Mouse (Mus musculus) myocyte (in vitro differentiated cells): ENCODE measurements around the gene Csf2rb2. TPM values are rescaled to one million over a fixed set of nuclear protein-coding genes. Genes with fewer than 3 reads are reported as not detected.
"Not testable (repeated sequence)": the region's sequence is repeated elsewhere in the genome, so short reads cannot be mapped to it uniquely, and the experiment has no call there.

Source experiments
- H3K27me3 ChIP-seq: one replicate; pipeline ENCODE4 v1.6.1; 2011; ENCODE audit not compliant: control insufficient read depth, insufficient read depth, insufficient read length
- H3K36me3 ChIP-seq: one replicate; pipeline ENCODE4 v1.6.1; 2011; ENCODE audit not compliant: control insufficient read depth, insufficient read depth
- H3K4me2 ChIP-seq: one replicate; pipeline ENCODE4 v1.6.1; 2011; ENCODE audit warnings: low read depth, control low read depth
- H3K4me3 ChIP-seq: one replicate; pipeline ENCODE4 v1.5.1; 2011; ENCODE audit warnings: mild to moderate bottlenecking, control low read depth, moderate library complexity
- H3K79me2 ChIP-seq: one replicate; pipeline ENCODE4 v1.6.1; 2011; ENCODE audit not compliant: control insufficient read depth, insufficient read depth
- H3ac ChIP-seq: one replicate; pipeline ENCODE4 v1.6.1; 2011; ENCODE audit not compliant: control insufficient read depth, insufficient read length
- E2F4 ChIP-seq: IDR thresholded peaks from one replicate; pipeline ENCODE4 v1.6.1; 2011; ENCODE audit warnings: mild to moderate bottlenecking, control low read depth, moderate library complexity; ENCODE audit not compliant: insufficient read depth
- MAX ChIP-seq: IDR thresholded peaks from one replicate; pipeline ENCODE4 v1.6.1; 2011; ENCODE audit warnings: low read depth, mild to moderate bottlenecking, control low read depth
- MYOD1 ChIP-seq, 3 experiments: IDR thresholded peaks; one replicate each; pipeline ENCODE4 v1.6.1; 2011; ENCODE audit warnings: control low read depth in 2 of 3, low read depth in 2 of 3, mild to moderate bottlenecking in 2 of 3, moderate library complexity in 1 of 3; ENCODE audit not compliant: insufficient read length in 2 of 3, control insufficient read depth in 1 of 3
- MYOG ChIP-seq, 3 experiments: IDR thresholded peaks; one replicate each; pipeline ENCODE4 v1.6.1; 2011; ENCODE audit warnings: control low read depth in 2 of 3, low read depth in 2 of 3, mild to moderate bottlenecking in 2 of 3; ENCODE audit not compliant: insufficient read length in 2 of 3, control insufficient read depth in 1 of 3, insufficient read depth in 1 of 3
- POLR2A ChIP-seq: IDR thresholded peaks from one replicate; pipeline ENCODE4 v1.6.1; 2011; ENCODE audit warnings: low read depth, mild to moderate bottlenecking, control low read depth, moderate library complexity; ENCODE audit not compliant: insufficient read length
- POLR2AphosphoS2 ChIP-seq: IDR thresholded peaks from one replicate; pipeline ENCODE4 v1.6.1; 2011; ENCODE audit warnings: low read depth, control low read depth; ENCODE audit not compliant: insufficient read length
- REST ChIP-seq: IDR thresholded peaks from one replicate; pipeline ENCODE4 v1.6.1; 2011; ENCODE audit warnings: mild to moderate bottlenecking, control low read depth, moderate library complexity; ENCODE audit not compliant: insufficient read depth, insufficient read length
- SRF ChIP-seq: IDR thresholded peaks from one replicate; pipeline ENCODE4 v1.6.1; 2011; ENCODE audit warnings: low read depth; ENCODE audit not compliant: control insufficient read depth, insufficient read length
- TCF12 ChIP-seq: IDR thresholded peaks from one replicate; pipeline ENCODE4 v1.6.1; 2011; ENCODE audit warnings: mild to moderate bottlenecking, control low read depth; ENCODE audit not compliant: poor library complexity, insufficient read depth, severe bottlenecking
- USF1 ChIP-seq: IDR thresholded peaks from one replicate; pipeline ENCODE4 v1.6.1; 2011; ENCODE audit warnings: low read depth, mild to moderate bottlenecking, control low read depth, moderate library complexity
- polyA plus RNA-seq: library from polyadenylated mRNA; unstranded; fragments of >200 nt; fragmentation: generic; extraction: Trizol; gene quantifications from one replicate; pipeline ENCODE4 v1.2.1, GENCODE M21; 2012; ENCODE audit warnings: missing spikeins

Csf2rb2 gene
- polyA plus RNA-seq, 1 experiment: 0.14 TPM

DNA sequence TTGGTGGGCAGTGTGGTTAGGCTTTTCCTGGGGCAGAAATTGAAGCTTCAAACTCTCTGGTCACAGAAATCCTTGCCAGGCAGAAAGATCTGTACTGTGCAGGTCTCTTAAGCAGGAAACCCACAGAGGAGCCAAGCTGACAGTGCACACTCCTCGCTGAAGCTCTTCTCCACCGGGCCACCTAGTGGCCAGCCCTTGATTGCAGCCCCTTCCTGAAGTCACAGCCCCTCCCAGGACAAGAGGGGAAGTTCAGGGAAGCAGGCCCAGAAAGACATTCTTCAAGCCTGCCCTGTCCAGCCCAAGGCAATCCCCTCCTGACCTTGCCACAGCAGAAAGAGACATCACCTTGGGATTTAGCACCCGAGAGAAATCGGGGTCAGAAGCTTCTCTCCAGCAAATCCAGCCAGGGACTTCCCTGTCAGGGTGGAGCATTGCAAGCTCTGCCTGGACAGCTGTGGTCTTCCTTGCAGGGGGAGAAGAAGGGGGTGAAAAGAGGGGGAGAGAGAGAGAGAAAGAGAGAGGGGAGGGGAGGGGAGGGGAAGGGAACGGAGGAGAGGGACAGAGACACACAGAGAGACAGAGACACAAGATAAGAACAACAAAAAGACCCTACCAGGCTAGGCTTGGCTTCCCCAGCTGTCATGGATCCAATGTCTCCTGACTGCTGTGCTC lies 15.4 kb upstream of the Csf2rb2 start:
- H3K79me2 ChIP-seq: no peaks in the 10 kb centered on the region
- H3K4me3 ChIP-seq: no peak overlapping the region
- H3K36me3 ChIP-seq: no peaks in the 10 kb centered on the region
- H3K4me2 ChIP-seq: no peak overlapping the region
- TF ChIP-seq MYOG (IDR thresholded peaks at IDR 0.05; ENCODE audit: control insufficient read depth in 1 of 3, insufficient read depth in 1 of 3, insufficient read length in 2 of 3, low read depth in 2 of 3) (peak in 1 of 3 experiments; percentile 8), USF1 (no peak), MYOD1 (IDR thresholded peaks at IDR 0.05; ENCODE audit: control insufficient read depth in 1 of 3, insufficient read length in 2 of 3, low read depth in 2 of 3) (no peak)
- no peak overlapping the region for H3ac ChIP-seq
- H3K27me3 ChIP-seq: no peaks in the 10 kb centered on the region

DNA sequence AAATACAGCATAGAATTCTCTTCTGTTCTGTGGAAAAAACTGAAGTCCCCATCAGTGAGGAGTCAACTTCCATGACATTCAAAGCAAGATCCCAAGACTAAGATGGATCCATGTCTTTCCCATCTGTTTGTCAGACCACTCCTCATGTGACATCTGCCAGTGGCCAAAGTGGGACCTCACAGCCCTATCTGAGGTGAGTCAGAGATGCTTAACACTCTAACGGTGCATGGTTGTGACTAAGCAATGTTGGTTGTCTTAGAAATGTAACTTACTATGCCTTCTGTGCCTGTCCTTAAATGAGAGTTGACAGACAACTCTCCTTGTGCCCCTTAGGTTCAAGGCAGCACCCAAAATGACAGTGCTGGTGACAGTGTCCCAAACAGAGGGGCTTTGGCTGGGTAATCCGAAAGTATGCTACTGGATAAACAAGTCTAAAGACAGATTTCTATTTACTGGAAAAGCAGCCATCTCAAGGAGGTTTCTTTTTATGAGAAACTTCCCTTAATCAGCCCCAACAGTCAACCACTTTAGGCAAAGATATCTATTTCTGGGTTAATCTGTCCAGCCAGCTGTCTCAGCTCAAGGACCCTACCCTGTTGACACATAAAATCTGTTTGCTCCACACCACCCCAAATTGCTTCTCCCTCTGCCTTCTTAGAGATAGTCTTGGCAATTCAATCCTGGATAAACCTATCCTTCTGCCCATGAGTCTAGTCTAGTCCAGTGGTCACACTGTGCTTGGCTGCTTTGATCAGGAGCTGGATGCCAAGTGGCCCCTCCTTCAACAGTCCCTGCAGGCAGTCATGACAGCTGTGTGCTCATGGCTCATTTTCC lies 13.0 kb upstream of the Csf2rb2 start:
- not testable (repeated sequence) for H3ac ChIP-seq, H3K4me3 ChIP-seq, H3K36me3 ChIP-seq, H3K4me2 ChIP-seq, H3K27me3 ChIP-seq, H3K79me2 ChIP-seq
- TF ChIP-seq MYOD1 (IDR thresholded peaks at IDR 0.05; ENCODE audit: control insufficient read depth in 1 of 3, insufficient read length in 2 of 3, low read depth in 2 of 3) (peak in 2 of 3 experiments; percentile 14 to 41), MYOG (IDR thresholded peaks at IDR 0.05; ENCODE audit: control insufficient read depth in 1 of 3, insufficient read depth in 1 of 3, insufficient read length in 2 of 3, low read depth in 2 of 3) (peak in 1 of 3 experiments; percentile 27)

DNA sequence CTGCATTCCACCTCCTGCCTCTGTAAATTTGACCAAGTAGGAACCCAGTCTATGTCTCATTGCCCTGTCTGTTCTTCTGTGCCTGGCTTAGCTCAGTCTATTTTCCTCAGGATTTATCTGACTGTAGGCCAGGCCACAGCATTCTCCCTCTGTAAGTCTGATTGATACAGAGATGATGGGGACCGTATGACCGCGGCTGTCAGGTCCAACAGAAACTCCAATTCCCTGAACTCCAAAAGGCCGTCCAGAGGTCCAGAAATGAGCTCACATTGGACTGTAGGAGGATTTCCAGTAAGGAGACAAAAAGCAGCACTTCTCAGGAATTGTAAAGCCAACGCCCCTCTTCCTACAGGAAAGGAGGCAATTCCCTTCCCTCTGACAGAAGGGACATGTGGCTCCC lies 8.1 kb upstream of the Csf2rb2 start:
- H3K4me3 ChIP-seq, H3K4me2 ChIP-seq, H3K36me3 ChIP-seq, H3K27me3 ChIP-seq, H3ac ChIP-seq, H3K79me2 ChIP-seq: not testable (repeated sequence)

DNA sequence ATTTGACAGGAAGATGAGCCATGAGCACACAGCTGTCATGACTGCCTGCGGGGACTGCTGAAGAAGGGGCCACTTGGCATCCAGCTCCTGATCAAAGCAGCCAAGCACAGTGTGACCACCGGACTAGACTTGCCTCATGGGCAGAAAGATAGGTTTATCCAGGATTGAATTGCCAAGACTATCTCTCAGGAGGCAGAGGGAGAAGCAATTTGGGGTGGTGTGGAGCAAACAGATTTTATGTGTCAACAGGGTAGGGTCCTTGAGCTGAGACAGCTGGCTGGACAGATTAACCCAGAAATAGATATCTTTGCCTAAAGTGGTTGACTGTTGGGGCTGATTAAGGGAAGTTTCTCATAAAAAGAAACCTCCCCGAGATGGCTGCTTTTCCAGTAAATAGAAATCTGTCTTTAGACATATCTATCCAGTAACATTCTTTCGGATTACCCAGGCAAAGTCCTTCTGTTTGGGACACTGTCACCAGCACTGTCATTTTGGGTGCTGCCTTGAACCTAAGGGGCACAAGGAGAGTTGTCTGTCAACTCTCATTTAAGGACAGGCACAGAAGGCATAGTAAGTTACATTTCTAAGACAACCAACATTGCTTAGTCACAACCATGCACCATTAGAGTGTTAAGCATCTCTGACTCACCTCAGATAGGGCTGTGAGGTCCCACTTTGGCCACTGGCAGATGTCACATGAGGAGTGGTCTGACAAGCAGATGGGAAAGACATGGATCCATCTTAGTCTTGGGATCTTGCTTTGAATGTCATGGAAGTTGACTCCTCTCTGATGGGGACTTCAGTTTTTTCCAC lies 7.1 kb upstream of the Csf2rb2 start:
- H3K36me3 ChIP-seq, H3K4me2 ChIP-seq, H3K79me2 ChIP-seq, H3K27me3 ChIP-seq, H3ac ChIP-seq, H3K4me3 ChIP-seq: not testable (repeated sequence)

DNA sequence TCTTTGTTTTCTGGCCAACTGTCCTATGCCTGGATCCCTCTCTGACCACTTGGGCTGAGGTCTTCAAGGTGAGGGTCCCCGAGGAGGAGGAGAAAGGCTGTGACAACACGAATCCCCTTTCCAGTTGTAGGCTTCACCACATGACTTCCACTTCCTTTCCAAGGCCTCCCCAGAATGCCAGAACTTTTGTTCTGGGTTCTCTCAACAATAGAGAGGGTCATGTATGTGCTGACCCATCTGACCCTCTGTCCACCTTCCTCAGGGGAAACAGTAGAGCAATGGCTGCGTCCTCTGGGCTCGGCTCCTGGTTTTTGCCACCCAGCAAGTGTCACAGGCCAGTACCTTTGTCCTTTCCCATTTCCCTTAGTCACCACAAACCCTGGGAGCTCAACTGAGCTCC lies 5.5 kb upstream of the Csf2rb2 start:
- Histone ChIP-seq H3K79me2 (no peaks in the 10 kb centered on the region), H3K27me3 (no peaks in the 10 kb centered on the region), H3K4me3 (no peak overlapping the region), H3K36me3 (no peaks in the 10 kb centered on the region), H3K4me2 (no peak overlapping the region), H3ac (no peak overlapping the region)
- TF ChIP-seq USF1 (no peak), MYOG (IDR thresholded peaks at IDR 0.05; ENCODE audit: control insufficient read depth in 1 of 3, insufficient read depth in 1 of 3, insufficient read length in 2 of 3, low read depth in 2 of 3) (no peak), MYOD1 (IDR thresholded peaks at IDR 0.05; ENCODE audit: control insufficient read depth in 1 of 3, insufficient read length in 2 of 3, low read depth in 2 of 3) (no peak), POLR2A (no peak), E2F4 (no peak), TCF12 (no peak)

DNA sequence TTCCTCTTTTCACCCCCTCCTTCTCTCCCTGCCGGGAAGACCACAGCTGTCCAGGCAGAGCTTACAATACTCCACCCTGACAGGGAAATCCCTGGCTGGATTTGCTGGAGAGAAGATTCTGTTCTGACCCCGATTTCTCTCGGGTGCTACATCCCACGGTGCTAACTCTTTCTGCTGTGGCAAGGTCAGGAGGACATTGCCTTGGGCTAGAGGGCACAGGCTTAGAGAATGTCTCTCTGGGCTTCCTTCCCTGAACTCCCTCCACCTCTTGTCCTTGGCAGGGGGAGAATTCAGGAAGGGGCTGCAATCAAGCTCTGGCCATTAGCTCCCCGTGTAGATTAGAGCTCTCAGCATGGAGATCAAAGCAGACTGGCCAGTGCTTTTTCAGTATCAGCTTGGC lies 4.3 kb upstream of the Csf2rb2 start:
- H3K4me2 ChIP-seq: no peak overlapping the region
- no peak overlapping the region for H3K4me3 ChIP-seq
- no peaks in the 10 kb centered on the region for H3K27me3 ChIP-seq
- TF ChIP-seq MYOG (IDR thresholded peaks at IDR 0.05; ENCODE audit: control insufficient read depth in 1 of 3, insufficient read depth in 1 of 3, insufficient read length in 2 of 3, low read depth in 2 of 3) (no peak), POLR2A (no peak), MAX (no peak), POLR2AphosphoS2 (no peak), E2F4 (no peak), TCF12 (no peak), REST (no peak), SRF (no peak)
- H3ac ChIP-seq: no peak overlapping the region
- H3K79me2 ChIP-seq: no peaks in the 10 kb centered on the region
- H3K36me3 ChIP-seq: no peaks in the 10 kb centered on the region
